Mouse (Mus musculus): ENCODE data around the gene Dao.

DNA sequence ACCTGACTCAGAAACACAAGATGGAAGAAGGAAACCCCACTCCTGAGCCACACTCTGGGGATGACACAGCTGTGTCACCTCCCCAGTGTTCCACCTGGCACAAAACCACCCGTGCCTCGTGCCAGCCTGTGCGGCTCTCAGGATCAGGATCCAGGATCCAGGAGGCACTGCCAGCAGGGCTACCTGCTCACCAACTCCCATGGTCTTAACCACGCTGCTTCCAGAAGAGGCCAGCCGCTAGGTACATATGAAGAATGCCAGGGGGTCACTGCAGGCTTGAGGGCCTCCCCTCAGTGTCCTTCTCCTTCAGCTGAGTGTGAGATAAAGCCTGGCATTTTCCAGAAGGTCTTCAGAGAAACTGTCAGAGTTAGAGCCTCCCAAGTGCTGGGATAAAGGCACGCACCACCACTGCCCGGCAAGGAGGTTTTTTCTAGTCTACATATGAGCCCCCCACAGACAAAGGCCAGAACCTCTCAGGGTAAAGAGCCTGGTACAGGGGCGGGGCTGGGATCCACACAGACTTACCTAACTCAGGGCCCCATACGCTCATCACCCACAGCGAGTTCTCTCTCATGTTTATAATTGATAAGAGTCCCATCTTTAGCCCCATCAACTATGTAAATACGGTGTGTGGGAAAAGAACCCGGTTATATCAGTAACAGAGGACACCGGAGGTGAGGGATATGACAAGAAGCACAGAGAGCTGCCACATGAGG lies 19.3 kb upstream of the Dao start:
- no peak for TF ChIP-seq EP300 (IDR thresholded peaks at IDR 0.05; ENCODE audit: low read length)
- TF ChIP-seq MAZ (IDR thresholded peaks at IDR 0.05; ENCODE audit: low read depth, low read length): no peak
- TF ChIP-seq CTCF (conservative IDR thresholded peaks at IDR 0.05 in 1 of 2, IDR thresholded peaks at IDR 0.05 in 1 of 2; ENCODE audit: low read depth in 2 of 2, low read length in 2 of 2): no peak
- TF ChIP-seq TCF12 (IDR thresholded peaks at IDR 0.05; ENCODE audit: low read depth, low read length): no peak

All from CH12.LX (cell line).